Mouse (Mus musculus) brain, adult 2 months (tissue): Measurements from ENCODE around the gene Defa2.
"Not testable (repeated sequence)": the region's sequence is repeated elsewhere in the genome, so short reads cannot be mapped to it uniquely, and the experiment has no call there.

Source experiments
- DNase-seq: peaks from one replicate; pipeline ENCODE4 v3.0.0; 2011; ENCODE audit warnings: low read depth, low spot score

The Defa2 gene

DNA sequence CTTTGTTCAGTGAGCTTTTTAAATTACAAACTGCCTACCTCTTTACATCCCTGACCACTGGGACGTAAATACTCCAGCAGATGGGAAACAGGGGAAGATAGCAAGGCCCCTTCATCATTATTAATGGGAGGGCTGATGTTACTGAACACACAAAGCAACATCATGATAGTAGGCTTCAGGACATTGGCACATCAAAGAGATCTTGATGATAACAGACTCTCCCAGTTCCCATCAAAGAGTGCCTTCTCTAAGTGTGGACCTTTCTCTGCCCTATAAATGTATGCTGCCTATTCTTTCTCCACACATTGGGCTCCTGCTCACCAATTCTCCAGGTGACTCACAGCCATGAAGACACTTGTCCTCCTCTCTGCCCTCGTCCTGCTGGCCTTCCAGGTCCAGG lies at the start of gene Defa2:
Gene Defa2 (plus strand): TSS at position 301 of the 400 bp plus-strand sequence.
- DNase-seq: not testable (repeated sequence)

DNA sequence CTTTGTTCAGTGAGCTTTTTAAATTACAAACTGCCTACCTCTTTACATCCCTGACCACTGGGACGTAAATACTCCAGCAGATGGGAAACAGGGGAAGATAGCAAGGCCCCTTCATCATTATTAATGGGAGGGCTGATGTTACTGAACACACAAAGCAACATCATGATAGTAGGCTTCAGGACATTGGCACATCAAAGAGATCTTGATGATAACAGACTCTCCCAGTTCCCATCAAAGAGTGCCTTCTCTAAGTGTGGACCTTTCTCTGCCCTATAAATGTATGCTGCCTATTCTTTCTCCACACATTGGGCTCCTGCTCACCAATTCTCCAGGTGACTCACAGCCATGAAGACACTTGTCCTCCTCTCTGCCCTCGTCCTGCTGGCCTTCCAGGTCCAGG lies 13.2 kb downstream of the Defa2 start, which contains the start of gene Defa33:
Gene Defa33 (plus strand): TSS at position 301 of the 400 bp plus-strand sequence.
- DNase-seq: not testable (repeated sequence)

GRCm38 (mm10) chr8:21427111-21427510 lies 48.8 kb downstream of the Defa2 start, which contains the start of gene Defa36:
TSS of gene Defa36 (plus strand) at chr8:21427411.
- DNase-seq: not testable (repeated sequence)
